Mouse (Mus musculus) brain, embryonic 14.5 days (tissue): Measurements from ENCODE around the gene Zfp326.

Experiments used
- CTCF ChIP-seq: fragments of 200-500 bp; IDR thresholded peaks from 2 replicates; pipeline ENCODE4 v1.5.1; 2012; ENCODE audit warnings: inconsistent platforms, mild to moderate bottlenecking, moderate library complexity, borderline replicate concordance; ENCODE audit not compliant: insufficient read depth, insufficient read length; ENCODE audit errors: extremely low read depth
- POLR2A ChIP-seq: fragments of 200-500 bp; IDR thresholded peaks from 2 replicates; pipeline ENCODE4 v1.6.1; 2012; ENCODE audit warnings: mild to moderate bottlenecking, inconsistent platforms, borderline replicate concordance; ENCODE audit not compliant: poor library complexity, insufficient read depth, insufficient read length, severe bottlenecking; ENCODE audit errors: extremely low read depth

DNA sequence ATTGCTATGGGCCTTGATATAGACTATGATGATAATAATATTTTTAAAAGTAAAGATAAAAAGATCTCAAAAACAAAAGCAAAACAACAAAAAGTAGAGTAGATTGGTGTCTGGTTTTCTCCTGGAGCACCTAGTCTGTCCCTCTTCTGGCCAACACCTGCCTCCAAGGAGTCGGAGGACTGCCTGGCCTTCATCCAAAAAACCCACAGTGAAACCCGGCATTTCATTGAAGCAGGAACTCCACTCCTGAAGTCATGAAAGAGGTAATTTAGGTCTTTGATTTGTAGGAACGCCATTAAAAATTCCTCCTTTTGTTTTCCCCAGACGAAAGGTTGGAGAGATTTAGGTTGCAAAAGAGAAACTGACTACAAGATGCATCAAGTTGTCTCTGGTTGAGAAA, 8.9 kb upstream of the Zfp326 start:
- TF ChIP-seq CTCF (no peak), POLR2A (no peak)
